ENCODE assay signal across 8 mouse cellular contexts in genomic region chr10:81430831-81431525, GRCm38 (mm10). TPM values are rescaled to one million over a fixed set of nuclear protein-coding genes. Genes with fewer than 3 reads are reported as not detected.
DNase-seq lines count a peak whose midpoint lies in the region; ATAC-seq and TF ChIP-seq lines count a peak whose summit lies in the region.

No protein-coding gene starts in this region.

- DNase-seq in retina, postnatal 1 day = peak; percentile 80
- DNase-seq in retina, embryonic 14.5 days (ENCODE audit: low spot score) = no peak
- DNase-seq in cerebellum, postnatal 10 days = peak; percentile 91
- peak in 1 of 2 experiments; percentile 80 for DNase-seq in heart, adult 2 months
- peak; percentile 77 for DNase-seq in kidney, adult 9 months
- no peak for DNase-seq in liver, embryonic 13.5 days
- DNase-seq in ovary, postnatal 14 days (ENCODE audit: low spot score) = peak; percentile 34
- DNase-seq in urinary bladder, postnatal 25 days (ENCODE audit: low spot score) = peak; percentile 49

- H3K79me2 ChIP-seq in heart, adult 2 months (replicated peaks; ENCODE audit: control insufficient read depth, insufficient read depth, low read length) = peaks cover 5% of the 10 kb centered on the region; the same call in 1 of the 2 replicates

- TF ChIP-seq EP300 in heart, adult 2 months (IDR thresholded peaks at IDR 0.05; ENCODE audit: insufficient read depth, low read depth, low read length) = no peak

- peak overlapping the region; percentile 99 for H3K27ac ChIP-seq in heart, adult 2 months
- peak overlapping the region; percentile 82; the same call in 1 of the 2 replicates for H3K27ac ChIP-seq in liver, embryonic 13.5 days

- H3K9me3 ChIP-seq in liver, embryonic 13.5 days (replicated peaks) = no peaks in the 10 kb centered on the region

- H3K9ac ChIP-seq in heart, adult 2 months (ENCODE audit: low read depth, low read length) = peak overlapping the region; percentile 91
- H3K9ac ChIP-seq in liver, embryonic 13.5 days = peak overlapping the region; percentile 76

- no peak for TF ChIP-seq CTCF in heart, adult 2 months (IDR thresholded peaks at IDR 0.05)

- peaks cover 15% of the 10 kb centered on the region for H3K4me1 ChIP-seq in heart, adult 2 months (ENCODE audit: control insufficient read depth, insufficient read depth, low read length)
- H3K4me1 ChIP-seq in liver, embryonic 13.5 days (replicated peaks) = peaks cover 66% of the 10 kb centered on the region

- 1% methylated on average over 64 of the region's 70 CpGs for WGBS in heart, adult 2 months
- 2% methylated on average over 59 of the region's 70 CpGs for WGBS in liver, embryonic 13.5 days (ENCODE audit: insufficient replicate concordance)

- peak overlapping the region; percentile 86 for H3K4me3 ChIP-seq in heart, adult 2 months
- peak overlapping the region; percentile 76 for H3K4me3 ChIP-seq in liver, embryonic 13.5 days (replicated peaks)

- intact Hi-C loops in heart, adult 2 months (cut with DNase I) = loop anchor here (1.0 kb wide), 1 partner anchor 20 kb away; no protein-coding TSS in a partner anchor

- peak overlapping the region; percentile 97 for H3K4me2 ChIP-seq in liver, embryonic 13.5 days

- H3K36me3 ChIP-seq in heart, adult 2 months (ENCODE audit: control insufficient read depth, insufficient read depth, low read length) = no peaks in the 10 kb centered on the region
- H3K36me3 ChIP-seq in liver, embryonic 13.5 days = no peaks in the 10 kb centered on the region

- peak; percentile 38; the same call in 1 of the 2 replicates for TF ChIP-seq POLR2A in heart, adult 2 months (IDR thresholded peaks at IDR 0.05; ENCODE audit: insufficient read depth, low read depth, low read length)

- ATAC-seq in liver, embryonic 13.5 days (ENCODE audit: low read depth) = no peak

- H3K27me3 ChIP-seq in heart, adult 2 months (ENCODE audit: control insufficient read depth, insufficient read depth, low read length) = no peaks in the 10 kb centered on the region
- peaks cover 70% of the 10 kb centered on the region for H3K27me3 ChIP-seq in liver, embryonic 13.5 days

RNA-seq across cellular contexts. Expression of gene Nfic, which starts 24.5 kb away (rescaled TPM):
- 100 to 1,000 TPM in 1 of 2 experiments, 10 to 100 TPM in 1; 94.2 to 104 TPM for total RNA-seq in heart, adult 2 months (2021)
- 59.9 and 80.1 TPM in 2 replicates for polyA plus RNA-seq in heart, adult 2 months (2012; rRNA removed)
- 9.8 and 9.9 TPM in 2 replicates for polyA plus RNA-seq in liver, embryonic 13.5 days (2015; fragmentation: Nextera tagmentation; extraction: Ambion mirVana)

RNA-seq across cellular contexts. Expression of gene Smim24, which starts 38.1 kb away (rescaled TPM):
- total RNA-seq in heart, adult 2 months (2021) = 1 to 10 TPM; 2.0 to 2.3 TPM
- 8.3 and 8.6 TPM in 2 replicates for polyA plus RNA-seq in heart, adult 2 months (2012; rRNA removed)
- 1.8 TPM in 2 replicates for polyA plus RNA-seq in liver, embryonic 13.5 days (2015; fragmentation: Nextera tagmentation; extraction: Ambion mirVana)

RNA-seq across cellular contexts. Expression of gene Gm48552, which starts 42.2 kb away (rescaled TPM):
- total RNA-seq in heart, adult 2 months (2021) = 1 to 10 TPM in 1 of 2 experiments, not detected in 1; 1.2 TPM
- 0.88 and 1.2 TPM in 2 replicates for polyA plus RNA-seq in heart, adult 2 months (2012; rRNA removed)
- 0.93 TPM in 1 of 2 replicates, not detected in the other for polyA plus RNA-seq in liver, embryonic 13.5 days (2015; fragmentation: Nextera tagmentation; extraction: Ambion mirVana)

RNA-seq across cellular contexts. Expression of gene Gm48551, which starts 46.7 kb away (rescaled TPM):
- 1 to 10 TPM in 1 of 2 experiments, under 1 TPM in 1; 0.73 to 1.9 TPM for total RNA-seq in heart, adult 2 months (2021)
- polyA plus RNA-seq in heart, adult 2 months (2012; rRNA removed) = 2.1 and 3.5 TPM in 2 replicates
- 0.86 and 0.89 TPM in 2 replicates for polyA plus RNA-seq in liver, embryonic 13.5 days (2015; fragmentation: Nextera tagmentation; extraction: Ambion mirVana)

RNA-seq across cellular contexts. Expression of gene Dohh, which starts 46.8 kb away (rescaled TPM):
- total RNA-seq in heart, adult 2 months (2021) = 10 to 100 TPM; 46.6 to 53.8 TPM
- 48.5 and 56.9 TPM in 2 replicates for polyA plus RNA-seq in heart, adult 2 months (2012; rRNA removed)
- polyA plus RNA-seq in liver, embryonic 13.5 days (2015; fragmentation: Nextera tagmentation; extraction: Ambion mirVana) = 61.1 and 68.7 TPM in 2 replicates

Comparison
In these comparisons a context has a peak if more than half of its experiments do, and no peak if none do; other contexts are left out.
1. DNase-seq: peak in retina, postnatal 1 day (single experiment), cerebellum, postnatal 10 days (2 of 2), kidney, adult 9 months (single experiment), ovary, postnatal 14 days (single experiment) and urinary bladder, postnatal 25 days (single experiment); none in retina, embryonic 14.5 days (single experiment) and liver, embryonic 13.5 days (single experiment).